Mouse (Mus musculus) Patski (cell line): Measurements from ENCODE around the gene Gpx4. TPM values are rescaled to one million over a fixed set of nuclear protein-coding genes. Genes with fewer than 3 reads are reported as not detected.

Experiments
- ATAC-seq: fragments of 100-300 bp; one replicate; pipeline ENCODE4 v1.8.0; 2021
- CTCF ChIA-PET: fragments of 350-600 bp; sonication (Branson Sonifier 250); formaldehyde crosslinking; loops from one replicate; lab custom pipeline; 2022; ENCODE audit warnings: inconsistent platforms; lab: Charles Lee
- POLR2A ChIA-PET: fragments of 350-600 bp; sonication (Branson Sonifier 250); formaldehyde crosslinking; loops from one replicate; lab custom pipeline; 2022; ENCODE audit warnings: antibody characterized with exemption, inconsistent platforms; lab: Charles Lee
- DNase-seq: peaks from one replicate; pipeline ENCODE4 v3.0.0-alpha.2; 2011; ENCODE audit warnings: low read depth, low spot score
- H3K27me3 ChIP-seq: fragments of 371-371 bp; one replicate; pipeline ENCODE4 v1.5.1; 2021
- CTCF ChIP-seq: fragments of 100-300 bp; IDR thresholded peaks from one replicate; pipeline ENCODE4 v1.5.1; 2021
- in situ Hi-C: fragments of 300-500 bp; cut with MboI; formaldehyde crosslinking; loops from 3 replicates; pipeline ENCODE4 v1.11.1; 2018; ENCODE audit warnings: low pct_unique_long_range_greater_than_20kb, mixed read lengths
- polyA plus RNA-seq: library from polyadenylated mRNA; unstranded; gene quantifications from one replicate; pipeline ENCODE4 v1.2.3, GENCODE M21; 2021

The Gpx4 gene
- polyA plus RNA-seq, 1 experiment from 2014 or later: 916 TPM

- POLR2A ChIA-PET: no interaction called here
- in situ Hi-C loops: no loop called here
- TF ChIP-seq CTCF: no peak
- CTCF ChIA-PET: interaction anchor here (1.7 kb wide), 1 partner anchor 14 kb away, joined by 8 read pairs; no protein-coding TSS in a partner anchor
- ATAC-seq (no peak), DNase-seq (no peak)
- H3K27me3 ChIP-seq: no peaks in the 10 kb centered on the region
Measured at GRCm38 (mm10) chr10:80016511-80016910, 30.5 kb upstream of the Gpx4 start, which contains the start of gene Arhgap45. TSS of gene Arhgap45 (plus strand) at chr10:80016653.

DNA sequence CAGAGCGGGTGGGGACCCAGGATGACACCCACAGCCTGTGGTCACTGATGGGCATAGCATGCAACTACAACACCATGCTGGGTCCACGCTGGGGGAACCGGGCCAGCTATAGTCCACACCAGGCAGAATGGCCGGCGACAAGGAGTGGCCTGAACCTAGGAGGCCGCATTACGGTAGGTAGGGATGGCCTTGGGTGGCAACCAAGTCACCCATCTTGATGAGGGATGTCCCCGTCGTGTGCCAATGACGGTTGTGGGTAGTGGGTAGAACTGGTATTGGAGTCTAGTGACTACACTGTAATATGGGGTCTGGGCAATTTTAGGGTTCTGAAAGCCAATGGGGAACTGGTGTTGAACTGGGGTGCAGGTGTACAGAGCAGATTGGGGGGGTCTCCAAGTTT, 30.0 kb upstream of the Gpx4 start:
- POLR2A ChIA-PET: interaction anchor here (1.3 kb wide), 1 partner anchor 15 kb away, joined by 3 read pairs; no protein-coding TSS in a partner anchor

GRCm38 (mm10) chr10:80017361-80017760, 29.6 kb upstream of the Gpx4 start:
- ATAC-seq (no peak), DNase-seq (no peak)

More for the DNA sequence above, 30.0 kb upstream of the Gpx4 start:
- ATAC-seq (no peak), DNase-seq (no peak)
- H3K27me3 ChIP-seq: no peaks in the 10 kb centered on the region
- CTCF ChIA-PET: no interaction called here
- in situ Hi-C loops: no loop called here
- TF ChIP-seq CTCF: no peak

DNA sequence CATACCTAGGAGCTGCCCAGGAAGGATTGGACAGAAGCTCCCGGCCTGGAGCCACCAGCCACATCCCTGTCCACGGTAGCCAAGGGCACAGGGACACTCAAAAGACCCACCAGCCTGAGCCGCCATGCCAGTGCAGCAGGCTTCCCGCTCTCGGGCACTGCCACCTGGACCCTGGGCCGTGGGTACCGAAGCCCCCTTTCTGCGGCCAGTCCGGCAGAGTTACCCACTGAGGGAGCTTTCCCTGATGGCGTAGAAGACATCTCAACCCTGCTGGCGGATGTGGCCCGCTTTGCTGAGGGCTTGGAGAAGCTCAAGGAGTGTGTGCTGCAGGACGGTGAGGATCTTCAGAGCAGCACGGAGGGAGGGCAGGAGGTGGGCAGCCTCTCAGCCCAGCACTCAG, 29.2 kb upstream of the Gpx4 start:
- no peaks in the 10 kb centered on the region for H3K27me3 ChIP-seq
- ChIA-PET CTCF (no interaction called here), POLR2A (interaction anchor here (0.8 to 1.3 kb wide), 2 partner anchors 15 to 41 kb away, joined by 3 read pairs; no protein-coding TSS in a partner anchor)
- ATAC-seq (no peak), DNase-seq (no peak)
- in situ Hi-C loops: no loop called here
- TF ChIP-seq CTCF: no peak

More at GRCm38 (mm10) chr10:80017361-80017760, 29.6 kb upstream of the Gpx4 start:
- in situ Hi-C loops: no loop called here
- H3K27me3 ChIP-seq: no peaks in the 10 kb centered on the region
- TF ChIP-seq CTCF: no peak
- ChIA-PET CTCF (no interaction called here), POLR2A (interaction anchor here (0.8 to 1.3 kb wide), 2 partner anchors 15 to 41 kb away, joined by 3 read pairs; no protein-coding TSS in a partner anchor)

DNA sequence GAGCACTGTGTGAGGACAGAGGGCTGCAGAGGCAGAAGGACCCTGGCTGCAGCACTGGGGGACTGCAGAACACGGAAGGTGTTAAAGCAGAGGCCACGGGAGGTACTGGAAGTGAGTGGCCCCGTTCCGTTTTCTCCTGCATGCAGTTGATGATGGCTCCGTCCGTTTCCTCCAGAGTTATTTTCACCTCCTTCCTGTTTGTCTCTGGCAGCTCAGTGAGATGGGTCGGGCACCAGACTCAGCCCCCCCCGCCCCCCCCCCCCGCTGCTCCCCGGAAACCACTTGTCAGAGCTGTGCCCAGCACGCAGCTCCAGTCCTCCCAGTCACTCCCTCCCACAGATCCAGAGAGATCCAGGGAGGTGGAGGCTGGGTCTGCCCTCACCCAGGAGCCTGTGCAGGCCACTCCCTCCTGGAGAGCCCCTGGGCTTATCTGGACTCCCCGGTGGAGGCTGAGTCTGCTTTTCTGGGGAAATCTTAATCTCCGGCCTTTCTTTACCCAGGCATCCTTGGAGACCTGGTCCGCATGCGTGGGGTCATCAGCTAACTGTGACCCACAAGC, 28.1 kb upstream of the Gpx4 start:
- no peak for DNase-seq

GRCm38 (mm10) chr10:80019471-80020131, 27.4 kb upstream of the Gpx4 start:
- ATAC-seq (no peak), DNase-seq (no peak)
- H3K27me3 ChIP-seq: no peaks in the 10 kb centered on the region
- no peak for TF ChIP-seq CTCF
- ChIA-PET POLR2A (no interaction called here), CTCF (no interaction called here)
- in situ Hi-C loops: no loop called here

More for the DNA sequence above, 28.1 kb upstream of the Gpx4 start:
- ATAC-seq: no peak
- no peaks in the 10 kb centered on the region for H3K27me3 ChIP-seq
- POLR2A ChIA-PET: no interaction called here
- CTCF ChIA-PET: no interaction called here
- TF ChIP-seq CTCF: no peak
- in situ Hi-C loops: no loop called here

DNA sequence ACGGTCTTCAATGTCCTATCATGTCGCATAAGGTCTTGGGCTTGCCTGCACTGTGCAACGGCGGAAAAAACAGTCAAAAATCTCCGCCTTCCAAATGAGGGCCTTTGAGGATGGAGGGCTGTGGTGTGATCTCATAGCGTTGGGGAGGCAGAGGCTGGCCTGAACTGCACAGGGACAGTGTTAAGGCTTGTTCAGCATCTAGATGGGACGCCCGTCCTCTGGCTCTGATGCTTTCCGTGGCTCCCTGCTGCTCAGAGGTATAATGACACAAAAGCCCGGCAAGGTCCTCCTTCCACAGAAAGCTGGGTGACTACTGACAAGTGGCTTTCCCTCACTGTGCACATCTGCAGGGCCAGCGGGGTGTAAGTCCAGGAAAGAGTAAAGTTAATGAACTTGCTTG, 26.8 kb upstream of the Gpx4 start:
- ATAC-seq: no peak
- DNase-seq: no peak
- CTCF ChIA-PET: no interaction called here
- no peaks in the 10 kb centered on the region for H3K27me3 ChIP-seq
- in situ Hi-C loops: no loop called here
- no peak for TF ChIP-seq CTCF
- POLR2A ChIA-PET: no interaction called here

- ChIA-PET POLR2A (no interaction called here), CTCF (no interaction called here)
- no peak for DNase-seq
- ATAC-seq: no peak
- no peaks in the 10 kb centered on the region for H3K27me3 ChIP-seq
- in situ Hi-C loops: no loop called here
- TF ChIP-seq CTCF: no peak
Measured at GRCm38 (mm10) chr10:80020603-80021319, 26.2 kb upstream of the Gpx4 start.

DNA sequence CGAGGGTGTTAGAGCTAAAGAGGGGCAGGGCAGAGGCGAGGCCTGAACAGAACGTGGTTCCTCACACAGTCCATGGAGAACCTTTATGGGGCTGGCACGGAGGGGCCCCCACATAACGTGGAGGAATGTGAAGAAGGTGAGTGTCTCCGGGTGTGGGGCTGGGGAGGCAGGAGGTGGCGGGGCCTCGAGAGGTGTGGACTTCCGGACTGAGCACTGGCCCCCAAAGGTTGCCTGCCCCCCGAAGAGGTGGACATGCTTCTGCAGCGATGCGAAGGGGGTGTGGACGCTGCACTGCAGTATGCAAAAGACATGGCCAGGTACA, 25.7 kb upstream of the Gpx4 start:
- DNase-seq (no peak), ATAC-seq (no peak)
- CTCF ChIA-PET: no interaction called here
- POLR2A ChIA-PET: no interaction called here
- in situ Hi-C loops: no loop called here
- H3K27me3 ChIP-seq: no peaks in the 10 kb centered on the region
- no peak for TF ChIP-seq CTCF

DNA sequence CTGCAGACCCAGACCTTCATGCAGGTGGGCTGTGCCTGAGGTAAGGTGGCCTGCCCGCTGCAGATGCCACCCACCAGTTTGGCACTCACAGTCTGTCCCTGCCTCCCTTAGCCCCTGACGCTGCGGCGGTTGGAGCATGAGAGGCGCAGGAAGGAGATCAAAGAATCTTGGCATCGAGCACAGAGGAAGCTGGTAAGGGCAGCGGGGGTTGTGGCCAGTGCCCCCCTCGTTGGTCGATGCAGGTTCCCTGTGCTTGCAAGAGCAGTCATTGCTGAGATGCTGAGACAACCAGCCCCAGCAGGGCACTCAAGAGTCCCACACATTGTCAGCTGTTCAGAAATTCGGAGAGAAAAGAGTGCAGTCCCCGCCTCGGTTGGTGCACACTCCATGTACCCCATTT, 24.8 kb upstream of the Gpx4 start:
- H3K27me3 ChIP-seq: no peaks in the 10 kb centered on the region
- in situ Hi-C loops: no loop called here
- TF ChIP-seq CTCF: no peak
- DNase-seq (no peak), ATAC-seq (no peak)
- ChIA-PET CTCF (interaction anchor here (1.4 kb wide), 1 partner anchor 21 kb away, joined by 3 read pairs; no protein-coding TSS in a partner anchor), POLR2A (no interaction called here)

GRCm38 (mm10) chr10:80022806-80023205, 24.2 kb upstream of the Gpx4 start:
- TF ChIP-seq CTCF: no peak
- DNase-seq (no peak), ATAC-seq (no peak)
- in situ Hi-C loops: no loop called here
- ChIA-PET POLR2A (no interaction called here), CTCF (interaction anchor here (1.4 to 2.0 kb wide), 2 partner anchors 13 to 22 kb away, joined by 3 to 6 read pairs; no protein-coding TSS in a partner anchor)
- no peaks in the 10 kb centered on the region for H3K27me3 ChIP-seq
